Mouse (Mus musculus) neural tube, embryonic 14.5 days (tissue): ENCODE measurements around the gene Efcab5. TPM values are rescaled to one million over a fixed set of nuclear protein-coding genes. Genes with fewer than 3 reads are reported as not detected.
"Not testable (repeated sequence)": the region's sequence is repeated elsewhere in the genome, so short reads cannot be mapped to it uniquely, and the experiment has no call there.

ENCODE experiments used
- ATAC-seq: fragments of 200-750 bp; cut with Nextera tagmentation; 2 replicates; pipeline ENCODE4 v1.8.0; 2017; ENCODE audit warnings: low read depth, mild to moderate bottlenecking, moderate TSS enrichment, moderate library complexity
- H3K27ac ChIP-seq: fragments of 300-500 bp; sonication (generic); 2 replicates; pipeline ENCODE4 v1.5.1; 2014; ENCODE audit warnings: low read depth, mild to moderate bottlenecking, control low read depth, low read length, moderate library complexity, mixed read lengths
- H3K27me3 ChIP-seq: fragments of 300-500 bp; sonication (generic); 2 replicates; pipeline ENCODE4 v1.6.1; 2014; ENCODE audit warnings: low read length; ENCODE audit not compliant: control insufficient read depth, insufficient read depth
- H3K36me3 ChIP-seq: fragments of 300-500 bp; sonication (generic); 2 replicates; pipeline ENCODE4 v1.6.1; 2014; ENCODE audit warnings: low read length, mixed read lengths; ENCODE audit not compliant: control insufficient read depth, insufficient read depth
- H3K4me1 ChIP-seq: fragments of 300-500 bp; sonication (generic); 2 replicates; pipeline ENCODE4 v1.6.1; 2014; ENCODE audit warnings: low read length; ENCODE audit not compliant: control insufficient read depth, insufficient read depth
- H3K4me2 ChIP-seq: fragments of 300-500 bp; sonication (generic); 2 replicates; pipeline ENCODE4 v1.6.1; 2014; ENCODE audit warnings: mild to moderate bottlenecking, low read depth, low read length, control low read depth
- H3K4me3 ChIP-seq: fragments of 300-500 bp; sonication (generic); 2 replicates; pipeline ENCODE4 v1.5.1; 2014; ENCODE audit warnings: low read depth, low read length, control low read depth, mixed read lengths
- H3K9ac ChIP-seq: fragments of 300-500 bp; sonication (generic); replicated peaks from 2 replicates; pipeline ENCODE4 v1.6.1; 2014; ENCODE audit warnings: low read depth, mild to moderate bottlenecking, control low read depth, low read length, mixed read lengths
- H3K9me3 ChIP-seq: fragments of 300-500 bp; sonication (generic); 2 replicates; pipeline ENCODE4 v1.6.1; 2016; ENCODE audit warnings: low read length; ENCODE audit not compliant: control insufficient read depth
- WGBS: fragments of 180-500 bp; shearing (Covaris S2); extraction: QIAGEN DNeasy Blood & Tissue Kit; methylation state at CpG from one replicate; pipeline ENCODE4 v1.1.7; 2014; 5-methylcytosine and 5-hydroxymethylcytosine counted together
- microRNA counts: library from miRNA; unstranded; fragments of <30 nt; microRNA quantifications from one replicate; lab custom pipeline; 2016
- microRNA-seq: library from miRNA; unstranded; fragments of <30 nt; microRNA quantifications from one replicate; pipeline ENCODE4, GENCODE M21; 2016
- polyA plus RNA-seq: library from polyadenylated mRNA; unstranded; fragments of >200 nt; fragmentation: Nextera tagmentation; extraction: Ambion mirVana; gene quantifications from 2 replicates; pipeline ENCODE4 v1.2.1, GENCODE M21; 2014

Efcab5 gene
- polyA plus RNA-seq, 1 experiment from 2014 or later, result 1.4 TPM

DNA sequence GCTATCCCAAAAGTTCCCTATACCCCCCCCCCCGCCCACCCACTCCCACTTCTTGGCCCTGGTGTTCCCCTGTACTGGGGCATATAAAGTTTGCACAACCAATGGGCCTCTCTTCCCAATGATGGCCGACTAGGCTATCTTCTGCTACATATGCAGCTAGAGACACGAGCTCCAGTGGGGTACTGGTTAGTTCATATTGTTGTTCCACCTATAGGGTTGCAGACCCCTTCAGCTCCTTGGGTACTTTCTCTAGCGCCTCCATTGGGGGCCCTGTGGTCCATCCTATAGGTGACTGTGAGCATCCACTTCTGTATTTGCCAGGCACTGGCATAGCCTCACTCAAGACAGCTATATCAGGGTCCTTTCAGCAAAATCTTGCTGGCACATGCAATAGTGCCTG, 111.4 kb downstream of the Efcab5 start:
- Histone ChIP-seq H3K36me3 (peaks cover 11% of the 10 kb centered on the region), H3K4me3 (peak overlapping the region; percentile 92), H3K9ac (peak overlapping the region; percentile 70; the same call in 1 of the 2 replicates), H3K4me2 (peak overlapping the region; percentile 89), H3K27ac (peak overlapping the region; percentile 95; the same call in 1 of the 2 replicates)
- ATAC-seq, H3K27me3 ChIP-seq, H3K9me3 ChIP-seq, H3K4me1 ChIP-seq: not testable (repeated sequence)
- WGBS, result 62% methylated on average over 4 of the region's 4 CpGs

DNA sequence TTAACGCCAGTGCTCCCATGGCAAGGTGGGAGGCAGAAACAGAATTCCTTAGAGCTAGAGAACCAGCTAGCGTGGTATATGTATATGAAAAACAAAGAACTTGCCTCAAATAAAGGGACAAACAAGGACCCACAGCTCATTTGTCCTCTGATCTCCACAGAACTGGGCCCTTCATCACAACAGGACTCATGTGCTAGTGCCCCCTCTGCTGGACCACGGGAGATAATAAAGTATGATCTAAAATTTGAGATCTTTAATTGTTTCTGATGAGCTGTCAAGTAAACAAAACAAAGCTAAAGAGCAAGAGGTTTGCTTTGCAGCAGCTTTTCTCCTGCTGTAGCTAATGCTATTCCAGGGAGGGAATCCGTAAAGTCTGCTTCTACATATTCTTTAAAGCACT, 118.0 kb downstream of the Efcab5 start:
- Histone ChIP-seq H3K27ac (no peak overlapping the region), H3K9ac (no peak overlapping the region), H3K9me3 (no peaks in the 10 kb centered on the region), H3K4me2 (no peak overlapping the region), H3K4me1 (no peaks in the 10 kb centered on the region), H3K4me3 (no peak overlapping the region), H3K27me3 (no peaks in the 10 kb centered on the region), H3K36me3 (peaks cover 11% of the 10 kb centered on the region)
- WGBS, result 85% methylated on average over 4 of the region's 4 CpGs
- no peak for ATAC-seq

DNA sequence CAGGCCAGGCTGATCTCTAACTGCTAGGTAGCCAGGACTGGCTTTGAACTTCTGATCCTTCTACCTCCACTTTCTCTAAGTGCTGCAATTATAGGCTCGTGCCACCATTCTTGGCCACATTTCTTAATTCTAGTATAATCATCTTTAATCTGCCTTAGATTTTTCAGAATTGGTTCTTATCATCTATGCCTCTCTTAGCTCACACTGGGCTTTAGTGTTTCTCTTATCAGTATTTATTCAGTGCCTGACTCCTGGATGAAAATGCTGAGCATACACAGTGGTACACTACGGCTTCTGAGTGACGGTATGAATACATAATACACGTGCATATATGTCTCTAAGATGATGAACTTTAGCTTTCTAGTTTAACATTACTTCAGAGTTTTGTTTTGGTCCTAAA, 119.9 kb downstream of the Efcab5 start:
- Histone ChIP-seq H3K4me2 (no peak overlapping the region), H3K9me3 (no peaks in the 10 kb centered on the region), H3K27ac (no peak overlapping the region), H3K9ac (no peak overlapping the region), H3K4me1 (no peaks in the 10 kb centered on the region), H3K36me3 (peaks cover 3% of the 10 kb centered on the region; the same call in 1 of the 2 replicates), H3K27me3 (no peaks in the 10 kb centered on the region), H3K4me3 (no peak overlapping the region)
- WGBS, result 95% methylated on average over 4 of the region's 4 CpGs
- no peak for ATAC-seq

DNA sequence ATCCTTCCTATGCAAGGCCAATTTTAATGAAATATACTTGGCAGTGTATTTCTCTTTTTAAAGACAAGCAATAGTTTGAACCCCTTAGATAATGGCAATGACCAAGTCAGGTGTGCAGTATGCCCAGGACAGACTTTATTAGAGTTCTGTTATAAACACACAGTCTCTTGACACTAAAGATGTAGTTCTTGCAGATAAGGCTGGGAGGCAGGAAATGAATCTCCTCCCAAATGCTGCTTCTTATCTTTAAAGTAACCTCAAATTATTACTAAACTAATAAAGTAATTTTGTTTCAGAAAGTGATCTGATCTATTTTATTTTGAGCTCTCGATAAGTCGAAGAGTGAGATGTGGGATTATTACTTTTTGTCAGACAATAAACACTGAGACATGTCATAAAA, 125.4 kb downstream of the Efcab5 start:
- no peak overlapping the region for H3K27ac ChIP-seq
- ATAC-seq, result no peak
- no peaks in the 10 kb centered on the region for H3K9me3 ChIP-seq
- no peak overlapping the region for H3K4me2 ChIP-seq
- no peak overlapping the region for H3K9ac ChIP-seq
- H3K36me3 ChIP-seq, result no peaks in the 10 kb centered on the region
- no peaks in the 10 kb centered on the region for H3K27me3 ChIP-seq
- H3K4me3 ChIP-seq, result no peak overlapping the region
- 97% methylated on average over 2 of the region's 2 CpGs for WGBS
- no peaks in the 10 kb centered on the region for H3K4me1 ChIP-seq

DNA sequence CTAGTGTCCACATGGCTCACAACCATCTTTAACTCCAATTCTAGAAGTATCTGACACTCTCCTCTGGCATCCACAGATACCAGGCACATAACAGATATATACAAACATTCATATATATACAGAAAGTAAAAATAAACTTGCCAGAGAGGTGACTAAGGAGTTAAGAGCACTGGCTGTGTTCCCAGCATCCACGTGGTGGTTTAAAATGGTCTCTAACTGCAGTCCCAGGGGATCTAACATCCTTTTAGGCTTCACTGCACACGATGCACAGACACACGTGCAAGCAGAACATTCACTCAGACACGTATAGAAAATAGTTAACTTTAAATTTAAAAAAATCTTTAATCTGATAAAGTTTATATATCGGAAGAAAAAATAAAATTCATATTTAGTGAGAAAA, 126.8 kb downstream of the Efcab5 start:
- no peaks in the 10 kb centered on the region for H3K9me3 ChIP-seq
- H3K4me3 ChIP-seq, result no peak overlapping the region
- no peaks in the 10 kb centered on the region for H3K27me3 ChIP-seq
- H3K4me1 ChIP-seq, result no peaks in the 10 kb centered on the region
- H3K4me2 ChIP-seq, result no peak overlapping the region
- no peak overlapping the region for H3K27ac ChIP-seq
- H3K9ac ChIP-seq, result no peak overlapping the region
- 47% methylated on average over 5 of the region's 5 CpGs for WGBS
- no peaks in the 10 kb centered on the region for H3K36me3 ChIP-seq
- no peak for ATAC-seq

DNA sequence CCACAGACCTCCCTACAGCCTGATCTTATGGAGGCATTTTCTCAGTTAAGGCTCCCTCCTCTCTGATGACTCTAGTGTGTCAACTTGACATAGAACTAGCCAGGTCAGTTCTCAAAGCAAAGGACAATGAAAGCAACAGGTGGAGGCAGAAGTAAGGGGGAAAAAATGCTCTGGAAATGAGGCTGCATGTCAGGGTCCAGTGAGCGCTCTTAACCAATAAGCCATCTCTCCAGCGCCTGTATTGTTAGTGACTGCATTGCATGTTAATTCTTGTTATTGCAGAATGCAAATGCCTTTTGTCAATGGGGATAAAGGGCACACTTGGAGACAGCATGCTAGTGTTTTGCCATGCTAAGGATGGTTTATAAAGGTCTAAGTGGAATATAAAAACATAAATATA, 146.0 kb downstream of the Efcab5 start:
- 83% methylated on average over 2 of the region's 2 CpGs for WGBS
- H3K9me3 ChIP-seq, result no peaks in the 10 kb centered on the region
- H3K4me2 ChIP-seq, result no peak overlapping the region
- H3K36me3 ChIP-seq, result peaks cover 20% of the 10 kb centered on the region
- no peaks in the 10 kb centered on the region for H3K4me1 ChIP-seq
- no peak overlapping the region for H3K27ac ChIP-seq
- H3K27me3 ChIP-seq, result no peaks in the 10 kb centered on the region
- H3K4me3 ChIP-seq, result no peak overlapping the region
- H3K9ac ChIP-seq, result no peak overlapping the region
- ATAC-seq, result no peak

DNA sequence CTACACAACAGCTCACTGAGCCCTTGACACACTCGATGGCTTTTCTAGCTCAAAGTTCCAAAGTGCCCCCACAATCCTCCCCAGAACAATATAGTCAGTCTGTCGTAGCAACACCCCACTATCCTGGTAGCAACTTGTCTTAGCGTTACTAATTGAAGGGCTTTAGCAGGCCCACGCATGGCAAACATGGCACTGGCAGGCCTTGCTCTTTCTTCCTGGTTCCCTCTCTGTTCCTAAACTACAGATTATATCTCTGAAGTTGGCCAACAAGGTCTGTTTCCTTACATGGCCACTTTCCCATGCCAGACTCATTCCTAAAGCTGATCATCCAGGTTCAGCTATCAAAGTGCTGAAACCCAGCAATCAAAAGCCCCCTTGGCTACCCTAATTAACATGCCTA, 146.9 kb downstream of the Efcab5 start:
- WGBS, result 87% methylated on average over 4 of the region's 4 CpGs

More for the DNA sequence above, 146.9 kb downstream of the Efcab5 start:
- Histone ChIP-seq H3K27ac (no peak overlapping the region), H3K4me3 (no peak overlapping the region), H3K9me3 (no peaks in the 10 kb centered on the region), H3K27me3 (no peaks in the 10 kb centered on the region), H3K9ac (no peak overlapping the region), H3K4me1 (no peaks in the 10 kb centered on the region), H3K36me3 (peaks cover 16% of the 10 kb centered on the region), H3K4me2 (no peak overlapping the region)
- ATAC-seq, result no peak

MicroRNAs encoded within 50 kb of the gene (microRNA counts, 519-probe panel; counts per million panel counts)
- microRNA mmu-miR-423-3p (lab: Ali Mortazavi, UCI), result 3,862 counts per million, percentile 38 among the panel's probes with 10 or more counts
- 3,941 counts per million, percentile 41 among the panel's probes with 10 or more counts for microRNA mmu-miR-423-5p (lab: Ali Mortazavi, UCI)

Small RNA genes lying within 50 kb of the gene (microRNA-seq; reads per million reads assigned to microRNA genes)
- gene Mir423, result 3,171 reads per million, percentile 87 among the genes with 10 or more reads in this experiment

Other genes starting within 250 kb of the Efcab5 start
- 0.66 and 0.94 TPM in 2 replicates for gene Slc6a4, start 190.4 kb downstream of the Efcab5 start, polyA plus RNA-seq
- gene Nsrp1, start 110.5 kb downstream of the Efcab5 start, polyA plus RNA-seq, result 50.3 and 50.6 TPM in 2 replicates
- gene Ssh2, start 27.3 kb upstream of the Efcab5 start, polyA plus RNA-seq, result 21.9 and 24.6 TPM in 2 replicates